Mouse (Mus musculus): ENCODE results near the gene Zfp618.

- no peak for TF ChIP-seq CTCF (conservative IDR thresholded peaks at IDR 0.05; ENCODE audit: low read length)
- no peak for TF ChIP-seq NANOG (IDR thresholded peaks at IDR 0.05; ENCODE audit: borderline replicate concordance, low read length)
- TF ChIP-seq POU5F1 (IDR thresholded peaks at IDR 0.05; ENCODE audit: borderline replicate concordance, low read length), result no peak
Measured at GRCm38 (mm10) chr4:63064911-63065310, 99.5 kb downstream of the Zfp618 start.
